Mouse (Mus musculus): Measurements from ENCODE around the gene Fam89a.

DNA sequence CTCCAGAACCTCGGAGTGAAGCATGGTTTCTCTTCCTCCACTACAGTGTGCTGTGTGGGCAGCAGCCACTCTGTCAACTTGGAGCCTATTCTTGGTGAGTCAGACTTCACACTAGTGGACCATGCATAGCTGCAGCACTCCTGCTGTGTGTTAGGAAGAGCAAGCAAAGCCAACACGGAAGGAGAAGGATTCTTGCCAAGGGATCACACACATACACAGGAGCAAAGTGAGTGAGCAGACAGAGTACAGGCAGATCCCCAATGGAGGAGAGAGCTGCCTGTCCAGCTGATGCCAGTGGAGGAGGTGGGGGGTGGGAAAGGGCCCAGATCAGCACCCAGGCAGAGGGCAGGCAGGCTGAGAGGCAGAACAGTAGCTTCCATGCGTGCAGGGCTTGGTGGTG is 49.4 kb downstream of the Fam89a start:
- TF ChIP-seq CTCF (IDR thresholded peaks at IDR 0.05; ENCODE audit: insufficient read depth, low read depth, low read length) (no peak), POLR2A (IDR thresholded peaks at IDR 0.05; ENCODE audit: insufficient read depth, low read depth, low read length) (no peak)
